Mouse (Mus musculus) cortical plate, adult 2 months (tissue): ENCODE data around the gene Galnt7.

Experiments used
- CTCF ChIP-seq: fragments of 200-500 bp; IDR thresholded peaks from 2 replicates; pipeline ENCODE4 v1.5.1; 2011; ENCODE audit warnings: mild to moderate bottlenecking, control low read depth, low read length; ENCODE audit not compliant: insufficient read depth; ENCODE audit errors: extremely low read depth
- POLR2A ChIP-seq: fragments of 200-500 bp; IDR thresholded peaks from 2 replicates; pipeline ENCODE4 v1.6.1; 2011; ENCODE audit warnings: mild to moderate bottlenecking, low read length, control low read depth; ENCODE audit not compliant: insufficient read depth; ENCODE audit errors: extremely low read depth

DNA sequence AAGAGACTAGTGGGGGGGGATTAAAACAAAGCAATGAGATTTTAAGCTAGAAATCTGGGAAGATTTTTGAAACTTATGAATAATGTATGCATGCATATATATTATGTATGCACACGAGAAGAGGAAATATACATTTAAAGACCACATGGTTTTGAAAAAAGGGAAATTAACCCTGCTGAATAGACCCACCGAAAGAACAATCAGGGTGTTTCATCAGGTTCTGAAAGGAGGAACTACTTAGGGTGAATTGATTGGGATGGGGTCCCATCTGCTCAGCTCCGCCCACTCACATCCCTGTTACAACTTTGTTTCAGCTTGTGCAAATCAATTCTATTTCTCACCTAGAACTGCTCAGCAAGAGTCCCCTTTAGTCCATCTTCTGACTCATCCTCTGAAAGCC is 57.0 kb downstream of the Galnt7 start:
- TF ChIP-seq CTCF, result no peak
- no peak for TF ChIP-seq POLR2A
